Mouse (Mus musculus) CH12F3 (cell line): ENCODE measurements around the gene Sucnr1.

Source experiments
- in situ Hi-C: fragments of 300-500 bp; cut with MboI; formaldehyde crosslinking; loops from 2 replicates; pipeline ENCODE4 v1.14.3; 2020; ENCODE audit warnings: low sequenced_read_pairs

The Sucnr1 gene

DNA sequence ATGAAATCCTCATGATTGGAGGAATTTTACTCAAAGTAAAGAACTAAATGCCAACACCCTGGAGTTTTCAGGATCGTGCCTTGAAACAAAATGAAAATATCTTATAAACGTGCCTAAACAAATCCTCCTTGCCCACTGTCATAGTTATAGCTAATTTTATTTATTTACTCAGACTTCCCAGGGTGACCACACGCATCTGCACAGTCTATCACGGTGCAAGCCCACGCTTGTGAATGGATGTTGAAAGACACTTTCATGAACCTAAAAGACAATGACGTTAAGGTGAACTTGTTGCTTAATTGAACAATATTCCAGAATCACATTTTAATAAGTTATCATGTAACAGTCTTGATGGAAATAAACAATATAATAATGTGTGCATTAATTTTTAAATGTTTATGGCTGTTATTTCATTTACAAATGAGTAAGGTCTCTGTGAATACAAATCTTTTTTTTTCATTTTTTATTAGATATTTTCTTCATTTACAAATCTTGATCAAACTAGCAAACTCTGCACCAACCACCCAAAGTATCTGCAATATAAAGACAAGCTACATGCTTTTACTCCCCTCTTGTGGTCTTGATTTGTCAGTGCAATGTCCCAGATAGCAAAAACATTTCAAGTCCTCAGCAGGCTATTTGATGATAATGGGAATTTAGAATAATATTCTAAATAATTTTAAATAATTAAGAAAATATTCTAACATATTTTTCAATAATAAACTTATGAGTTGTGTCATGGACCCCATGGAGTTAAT is 30.4 kb downstream of the Sucnr1 start:
- in situ Hi-C loops, result no loop called here

DNA sequence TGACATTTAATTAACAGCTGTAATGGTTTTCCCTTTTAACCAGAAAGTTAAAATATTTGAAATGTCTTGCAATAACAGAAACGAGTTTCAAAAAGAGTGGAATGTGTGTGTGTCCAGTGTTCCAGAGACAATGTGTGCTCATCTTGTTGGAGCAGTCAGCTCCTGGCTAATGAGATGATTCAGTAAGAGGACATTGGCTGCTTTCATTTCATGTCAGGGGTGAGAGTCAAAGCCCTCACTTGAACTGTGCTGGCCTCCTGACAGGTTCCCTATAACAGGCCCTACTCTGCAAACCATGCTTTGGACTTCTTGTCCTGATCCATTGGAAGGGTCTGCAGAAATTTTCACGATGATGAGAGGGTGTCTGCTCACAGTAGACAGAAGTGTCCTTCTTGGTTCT is 32.9 kb downstream of the Sucnr1 start:
- in situ Hi-C loops, result no loop called here

- in situ Hi-C loops, result no loop called here
These were observed 39.8 kb downstream of the Sucnr1 start for GRCm38 (mm10) chr3:60121449-60121848.

DNA sequence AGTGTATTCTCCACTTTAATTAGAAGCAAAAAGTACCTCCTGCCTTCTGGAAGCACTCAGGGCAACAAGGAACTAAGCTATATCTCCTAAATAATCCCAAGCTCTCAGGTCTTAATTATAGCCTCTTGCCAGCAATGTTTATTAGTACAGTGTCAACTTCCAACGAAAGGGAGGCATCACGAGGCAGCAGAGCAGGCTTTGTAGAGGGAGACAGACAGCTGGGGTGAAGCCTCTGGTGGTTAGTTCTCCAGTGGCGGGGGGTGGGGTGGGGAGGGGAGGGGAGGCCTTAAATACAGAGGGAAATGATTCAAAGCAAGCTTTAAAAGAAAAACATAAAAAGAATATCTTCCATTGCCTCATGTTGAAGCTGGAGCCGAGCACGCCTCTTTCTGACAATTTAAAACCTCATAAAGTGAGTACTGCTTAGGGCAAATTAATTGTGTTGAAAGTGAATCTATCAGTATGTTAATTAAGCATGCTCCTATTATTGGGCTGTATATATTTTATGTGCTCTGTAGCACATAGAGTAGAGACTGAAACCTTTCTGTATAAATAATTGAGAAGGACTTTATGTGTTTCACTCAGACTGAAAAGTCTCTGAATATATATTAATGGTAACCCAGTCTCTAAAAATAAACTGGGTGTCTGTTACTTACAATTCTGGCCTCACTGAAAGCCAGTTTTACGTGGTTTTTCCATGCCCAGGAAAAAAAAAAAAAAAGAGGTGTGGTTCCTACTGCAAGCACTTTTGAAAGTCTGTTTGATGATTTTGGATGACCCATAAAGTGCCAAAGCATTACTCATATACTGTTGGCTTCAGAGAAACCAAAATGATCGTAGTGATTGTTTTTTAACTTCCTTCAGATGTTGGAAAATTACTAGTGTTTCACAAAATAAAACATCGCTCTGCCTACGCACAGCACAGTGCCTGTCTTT is 42.5 kb downstream of the Sucnr1 start:
- in situ Hi-C loops, result no loop called here

DNA sequence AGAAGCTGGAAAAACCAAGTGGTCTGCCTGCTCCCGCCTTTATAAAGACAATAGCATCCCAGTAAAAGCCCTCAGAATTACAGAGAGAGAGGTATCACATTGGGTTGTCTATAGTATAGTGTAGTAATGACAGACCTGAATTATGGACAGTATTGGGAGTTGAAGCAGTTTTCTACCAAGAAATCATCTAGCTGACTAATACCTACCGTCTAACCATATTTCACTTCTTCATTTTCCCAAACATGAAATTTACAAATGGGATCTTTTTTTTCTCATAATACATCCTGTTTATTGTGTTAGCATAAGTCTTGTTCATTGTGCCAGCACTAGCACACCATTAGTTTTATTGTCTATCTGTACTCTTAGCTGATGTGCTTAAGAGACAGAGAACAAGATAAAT is 44.9 kb downstream of the Sucnr1 start:
- in situ Hi-C loops, result no loop called here

GRCm38 (mm10) chr3:60128282-60128681 is 46.6 kb downstream of the Sucnr1 start:
- in situ Hi-C loops, result no loop called here

GRCm38 (mm10) chr3:60135801-60136200 is 54.1 kb downstream of the Sucnr1 start:
- in situ Hi-C loops, result no loop called here
